Mouse (Mus musculus): ENCODE measurements around the gene Ogdh. TPM values are rescaled to one million over a fixed set of nuclear protein-coding genes. Genes with fewer than 3 reads are reported as not detected.

Ogdh gene
- polyA plus RNA-seq, 1 experiment, result 141 TPM

Other genes starting within 250 kb of the Ogdh start
- 1.2 and 68.6 TPM in 2 replicates for gene Camk2b, start 225.3 kb upstream of the Ogdh start, polyA plus RNA-seq (2012; rRNA removed)
- gene A730071L15Rik, start 91.6 kb upstream of the Ogdh start, polyA plus RNA-seq (2012; rRNA removed), result 0.16 and 0.19 TPM in 2 replicates
- gene Nudcd3, start 91.2 kb upstream of the Ogdh start, polyA plus RNA-seq (2012; rRNA removed), result 43.6 and 52.5 TPM in 2 replicates
- gene Npc1l1, start 61.5 kb upstream of the Ogdh start, polyA plus RNA-seq (2012; rRNA removed), result 2.0 and 3.0 TPM in 2 replicates
- gene Ddx56, start 23.9 kb upstream of the Ogdh start, polyA plus RNA-seq (2012; rRNA removed), result 41.9 and 47.6 TPM in 2 replicates
- 254 and 312 TPM in 2 replicates for gene Tmed4, start 16.8 kb upstream of the Ogdh start, polyA plus RNA-seq (2012; rRNA removed)
- gene Zmiz2, start 97.4 kb downstream of the Ogdh start, polyA plus RNA-seq (2012; rRNA removed), result 26.3 and 43.1 TPM in 2 replicates
- gene Ppia, start 123.8 kb downstream of the Ogdh start, polyA plus RNA-seq (2012; rRNA removed), result 875 and 1,261 TPM in 2 replicates
- gene H2afv, start 152.8 kb downstream of the Ogdh start, polyA plus RNA-seq (2012; rRNA removed), result 40.6 and 43.6 TPM in 2 replicates
- 8.3 and 12.2 TPM in 2 replicates for gene Purb, start 184.3 kb downstream of the Ogdh start, polyA plus RNA-seq (2012; rRNA removed)
- 9.0 and 12.1 TPM in 2 replicates for gene Myo1g, start 229.3 kb downstream of the Ogdh start, polyA plus RNA-seq (2012; rRNA removed)

All from gonadal fat pad, adult 2 months (tissue).